Mouse (Mus musculus): ENCODE measurements at regions not wholly inside any gene's neighbourhood (a gene's known extent, or its start where the extent isn't known, plus 50 kb on each side); places are given as distances from the start of the nearest gene placed in this dataset.

GRCm38 (mm10) chr4:33852294-33852693 is 72.1 kb upstream of the Cnr1 start:
- TF ChIP-seq CTCF (IDR thresholded peaks at IDR 0.05; ENCODE audit: low read depth) = no peak
- TF ChIP-seq EP300 (optimal IDR thresholded peaks at IDR 0.05) = no peak
